ENCODE assay signal across 5 mouse cellular contexts in the genomic region with DNA sequence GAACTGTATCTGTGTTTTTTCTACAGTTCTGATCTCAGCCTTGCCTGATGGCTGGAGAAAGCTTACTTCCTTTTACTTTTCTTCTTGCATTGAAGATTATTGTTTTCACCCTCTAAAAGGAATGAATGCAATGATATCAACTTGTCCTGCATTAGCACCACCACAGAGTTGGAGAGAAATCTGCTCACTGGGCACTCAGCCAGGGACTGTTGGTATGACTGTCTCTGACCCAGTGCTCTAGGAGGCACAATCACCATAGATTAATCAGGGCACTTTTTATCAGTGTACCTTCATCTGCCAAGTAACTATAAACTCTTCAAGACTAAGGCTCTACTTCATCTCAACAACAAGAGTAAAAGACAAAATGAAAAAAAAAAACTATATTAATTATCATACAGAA.
"Had no signal": no experiment of that assay in that cellular context is flagged by ENCODE, and none has a peak within 500 bp of the region (broad histone marks: within the 10 kb centered on the region; RNA-seq: fewer than 3 reads in every experiment).

No protein-coding gene starts in this region.

- DNase-seq: kidney, postnatal 4 days; lung, postnatal 14 days; right cerebral cortex, postnatal 14 days; thymus, adult 2 months; thymus, postnatal 25 days had no signal
